Mouse (Mus musculus) megakaryocyte, embryonic 14.5 days (primary cell): ENCODE data around the gene Fsd2.

Experiments used
- FLI1 ChIP-seq: IDR thresholded peaks from 2 replicates; pipeline ENCODE4 v1.6.1; 2012; ENCODE audit warnings: low read length, inconsistent platforms, mixed read lengths
- GATA1 ChIP-seq: IDR thresholded peaks from 3 replicates; pipeline ENCODE4 v1.6.1; 2012; ENCODE audit warnings: mixed read lengths, low read length, inconsistent platforms, borderline replicate concordance

- TF ChIP-seq GATA1 = no peak
- no peak for TF ChIP-seq FLI1
Observed at GRCm38 (mm10) chr7:81587238-81587637, 20.5 kb upstream of the Fsd2 start.
